Mouse (Mus musculus): ENCODE measurements around the gene Klkb1. TPM values are rescaled to one million over a fixed set of nuclear protein-coding genes. Genes with fewer than 3 reads are reported as not detected.

Gene Klkb1
- total RNA-seq, 2 experiments from 2014 or later, result not detected

DNA sequence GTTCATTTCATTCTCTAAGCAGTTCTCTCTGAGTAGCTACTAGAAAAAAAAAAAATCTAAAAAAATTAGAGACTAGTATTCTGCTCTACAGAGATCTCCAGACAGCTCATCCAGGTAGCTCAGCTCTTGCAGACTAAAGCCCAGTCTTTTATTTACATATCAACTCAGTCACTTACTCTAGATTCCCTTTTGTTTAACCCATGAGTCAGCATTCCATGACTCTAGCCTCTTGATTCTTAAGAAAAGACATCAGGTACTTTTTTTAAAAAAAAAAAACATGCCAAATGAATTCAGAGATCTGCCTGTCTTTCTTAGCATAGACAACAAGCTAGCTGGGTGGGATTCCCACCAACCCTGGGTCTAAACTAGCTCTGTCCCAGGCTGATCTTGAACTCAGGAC, 26.2 kb downstream of the Klkb1 start:
- DNase-seq, result no peak

GRCm38 (mm10) chr8:45267611-45268391, 26.9 kb downstream of the Klkb1 start:
- no peak for DNase-seq

GRCm38 (mm10) chr8:45266993-45267392, 27.7 kb downstream of the Klkb1 start:
- no peak for DNase-seq

GRCm38 (mm10) chr8:45264918-45265317, 29.7 kb downstream of the Klkb1 start:
- no peak for DNase-seq

GRCm38 (mm10) chr8:45262851-45263250, 31.8 kb downstream of the Klkb1 start:
- DNase-seq, result no peak

DNA sequence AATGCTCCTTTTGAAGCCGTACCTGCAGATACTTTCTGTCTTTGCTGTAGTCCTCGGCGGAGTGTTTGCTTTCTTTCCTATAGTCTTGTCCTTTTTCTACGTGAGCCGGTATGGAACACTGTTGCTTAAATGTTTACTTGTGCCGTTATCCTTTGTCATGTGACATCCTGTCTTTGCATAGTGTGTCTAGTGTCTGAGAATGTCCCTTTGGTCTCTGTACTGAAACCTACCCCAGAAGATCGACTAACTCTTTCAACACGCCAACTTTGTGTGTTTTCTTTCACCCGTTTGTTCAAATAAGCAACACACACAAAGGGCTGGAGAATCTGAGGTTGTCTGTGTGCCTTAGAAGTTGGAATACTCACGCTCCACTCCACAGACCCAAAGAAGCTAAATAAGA, 32.7 kb downstream of the Klkb1 start, which contains the start of gene F11:
F11 (minus strand) TSS at position 112 of the 400 bp plus-strand sequence.
- DNase-seq, result no peak

- DNase-seq, result no peak
Measured at GRCm38 (mm10) chr8:45258421-45258820, 36.2 kb downstream of the Klkb1 start.

DNA sequence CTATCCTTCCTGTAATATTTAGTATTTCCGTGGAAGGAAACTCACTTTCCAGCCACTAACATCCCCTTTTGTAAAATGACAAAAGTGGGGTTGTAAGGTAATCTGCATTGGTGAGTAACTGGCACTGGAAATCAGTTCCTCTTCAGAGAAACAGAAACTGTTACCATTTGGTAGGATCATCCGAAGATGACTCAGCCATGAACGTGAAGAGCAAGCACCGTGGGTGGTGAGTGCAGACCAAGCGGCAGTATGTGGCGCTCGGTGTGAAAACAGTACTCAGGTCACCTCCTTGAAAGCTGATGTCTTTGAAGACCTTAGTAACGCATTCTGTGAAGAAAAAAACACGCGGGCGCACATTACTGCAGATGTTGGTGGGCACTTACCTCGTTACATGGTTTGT, 39.6 kb downstream of the Klkb1 start:
- no peak for DNase-seq

DNA sequence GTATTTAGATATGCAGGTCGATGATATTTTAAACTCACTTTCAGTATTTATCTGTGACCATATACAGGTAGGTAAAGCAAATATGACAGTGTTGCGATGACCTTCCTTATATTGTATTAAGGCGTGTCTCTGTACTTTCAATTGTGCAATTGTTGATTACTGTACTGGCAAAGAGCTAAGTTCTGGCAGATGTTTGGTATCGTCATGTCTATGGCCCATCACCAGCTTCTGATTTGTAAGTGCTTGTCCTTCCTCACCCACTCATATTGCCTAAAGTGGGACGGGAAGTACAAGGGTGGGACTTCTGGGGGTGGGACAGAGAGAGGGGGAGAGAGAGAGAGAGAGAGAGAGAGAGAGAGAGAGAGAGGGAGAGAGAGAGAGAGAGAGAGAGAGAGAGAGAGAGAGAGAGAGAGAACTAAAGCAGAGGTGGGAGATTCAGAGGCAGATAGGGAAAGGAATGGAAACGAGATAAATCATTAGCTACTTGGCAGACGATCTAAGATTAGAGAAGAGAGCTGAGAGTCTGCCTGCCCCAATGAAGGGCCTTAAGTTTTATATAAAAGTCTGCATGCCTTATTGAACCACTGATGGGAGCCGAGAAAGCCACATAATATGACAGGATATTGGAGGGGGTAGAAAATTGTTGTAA, 40.3 kb downstream of the Klkb1 start:
- no peak for DNase-seq

- DNase-seq, result no peak
Measured at GRCm38 (mm10) chr8:45253586-45253985, 41.1 kb downstream of the Klkb1 start.

GRCm38 (mm10) chr8:45253111-45253510, 41.5 kb downstream of the Klkb1 start:
- DNase-seq, result no peak

GRCm38 (mm10) chr8:45246307-45246706, 48.4 kb downstream of the Klkb1 start:
- DNase-seq, result no peak

- DNase-seq, result no peak
Measured at GRCm38 (mm10) chr8:45239363-45239762, 55.3 kb downstream of the Klkb1 start.

- no peak for DNase-seq
Measured at GRCm38 (mm10) chr8:45238282-45238681, 56.4 kb downstream of the Klkb1 start.

GRCm38 (mm10) chr8:45236164-45236912, 58.3 kb downstream of the Klkb1 start:
- no peak for DNase-seq

- DNase-seq, result no peak
Measured at GRCm38 (mm10) chr8:45235228-45235627, 59.4 kb downstream of the Klkb1 start.

DNA sequence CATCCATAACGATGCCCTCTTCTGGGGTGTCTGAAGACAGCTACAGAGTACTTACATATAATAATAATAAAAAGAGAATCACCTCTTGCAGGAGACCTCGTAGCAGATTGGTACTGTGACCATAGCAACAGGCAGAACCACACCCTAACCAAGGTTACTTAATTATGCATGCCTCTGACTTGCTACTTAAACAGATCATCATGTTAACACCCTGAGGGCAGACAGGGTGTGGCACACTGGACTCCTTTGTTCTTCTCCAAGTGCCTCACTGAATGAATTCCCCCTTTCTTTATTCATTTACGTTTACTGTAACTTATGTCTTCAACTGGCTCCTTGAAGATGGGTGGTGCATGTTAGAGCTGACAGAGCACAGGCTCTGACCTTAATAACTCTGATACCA, 61.4 kb downstream of the Klkb1 start:
- no peak for DNase-seq

Other genes with a start within 250 kb of the Klkb1 start
- gene Mtnr1a, start 225.7 kb downstream of the Klkb1 start, total RNA-seq (2021), result not detected
- not detected for gene F11, start 32.8 kb downstream of the Klkb1 start, total RNA-seq (2021)
- not detected for gene Gm45753, start 13.6 kb upstream of the Klkb1 start, total RNA-seq (2021)
- 1 to 10 TPM in 1 of 2 experiments, under 1 TPM in 1; 0.51 to 1.4 TPM for gene Cyp4v3, start 38.4 kb upstream of the Klkb1 start, total RNA-seq (2021)
- gene Fam149a, start 87.4 kb upstream of the Klkb1 start, total RNA-seq (2021), result 1 to 10 TPM; 2.6 to 3.1 TPM
- gene Tlr3, start 116.2 kb upstream of the Klkb1 start, total RNA-seq (2021), result 1 to 10 TPM; 1.0 to 1.2 TPM
- gene Sorbs2, start 212.9 kb upstream of the Klkb1 start, total RNA-seq (2021), result 10 to 100 TPM; 21.0 to 21.5 TPM

Data from gastrocnemius, postnatal 25 days (tissue).